Mouse (Mus musculus) right cerebral cortex, adult 18-20 months (tissue): Measurements from ENCODE around the gene Smyd3.

Experiments
- DNase-seq: peaks from one replicate; pipeline ENCODE4 v3.0.0; 2022; ENCODE audit warnings: mixed read lengths

Smyd3 gene

DNA sequence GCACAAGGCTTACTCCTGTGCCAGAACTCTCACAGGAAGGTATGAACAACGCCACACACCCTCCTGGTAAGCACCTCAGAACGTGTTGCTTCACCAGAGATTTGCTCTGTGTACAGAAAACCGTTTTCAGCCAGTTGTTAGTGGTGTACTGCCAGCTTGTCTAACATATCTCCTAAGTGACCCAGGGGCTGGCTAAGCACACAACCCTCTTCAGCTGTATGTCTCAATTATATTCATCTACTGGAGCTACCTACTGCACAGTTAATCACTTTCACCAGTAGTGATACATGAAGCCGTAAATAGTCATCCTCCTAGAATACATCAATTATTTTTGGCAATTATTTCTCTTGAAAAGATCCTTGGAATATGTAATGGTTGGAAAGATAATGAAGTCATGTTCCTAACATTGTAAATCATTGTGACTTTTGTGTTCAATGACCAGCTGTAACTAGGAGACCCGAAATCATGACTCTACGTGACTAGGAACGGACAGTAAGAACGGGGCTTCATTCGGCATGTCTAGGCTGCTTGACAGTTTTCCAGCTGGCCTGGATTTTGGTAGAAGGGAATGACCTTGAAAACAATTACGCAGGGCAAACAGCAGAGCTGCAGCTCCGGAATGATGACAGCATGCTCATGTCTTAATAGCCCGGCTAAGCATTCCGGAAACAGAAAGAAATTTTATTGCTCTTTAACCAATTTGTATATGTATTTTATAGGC, 236.3 kb downstream of the Smyd3 start:
- no peak for DNase-seq

DNA sequence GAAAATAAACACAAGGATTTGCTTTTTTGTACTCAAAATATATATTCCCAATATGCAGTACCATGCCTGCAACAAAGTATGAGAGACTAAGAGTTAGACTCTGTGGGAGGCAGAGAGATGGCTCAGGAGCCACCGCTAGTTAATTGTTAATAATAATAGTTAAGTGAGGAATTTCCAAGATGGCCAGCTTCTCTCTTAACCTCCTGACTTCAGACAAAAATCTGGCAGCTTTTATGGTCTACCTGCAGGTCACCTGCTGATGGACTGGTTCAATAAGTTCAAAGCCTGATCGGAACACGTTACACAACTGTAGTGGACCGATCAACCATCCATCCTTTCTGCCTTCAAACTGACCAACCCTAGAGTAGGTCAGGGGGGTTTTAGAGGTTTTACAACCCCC, 238.7 kb downstream of the Smyd3 start:
- no peak for DNase-seq

DNA sequence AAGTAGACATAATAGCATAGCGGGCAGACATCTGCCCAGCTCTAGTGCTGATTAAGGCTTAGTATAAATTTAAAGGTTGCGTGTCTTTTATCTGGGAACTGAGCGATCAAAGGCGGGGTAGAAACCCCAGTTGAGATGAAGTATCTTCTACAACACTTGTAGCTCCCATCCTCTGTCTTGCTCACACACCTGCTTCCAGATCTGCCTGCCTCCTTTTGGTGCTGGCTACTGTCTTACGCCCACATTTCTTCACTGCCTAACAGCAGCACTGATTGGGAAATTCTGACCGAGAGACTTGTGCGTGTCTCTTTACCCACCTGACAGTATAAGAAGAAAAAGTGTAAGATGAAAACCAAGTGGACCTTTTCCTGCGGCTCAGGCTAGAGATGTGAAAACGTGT, 240.5 kb downstream of the Smyd3 start:
- DNase-seq, result no peak

DNA sequence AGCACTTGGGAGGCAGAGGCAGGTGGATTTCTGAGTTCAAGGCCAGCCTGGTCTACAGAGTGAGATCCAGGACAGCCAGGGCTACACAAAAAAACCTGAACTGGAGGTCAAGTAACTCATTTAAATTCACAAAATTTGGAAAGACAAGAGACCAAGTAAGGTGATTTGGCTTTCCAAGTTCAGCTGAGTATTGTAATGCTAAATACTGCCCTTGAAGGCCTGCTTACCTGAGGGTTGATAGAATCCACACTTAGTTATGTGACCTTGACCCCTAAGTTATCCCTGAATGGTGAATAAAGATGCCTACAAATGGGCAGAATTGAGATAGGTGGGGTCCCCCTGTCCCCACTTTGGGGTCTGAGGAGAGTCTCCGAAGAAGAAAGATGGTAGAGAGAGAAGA, 241.0 kb downstream of the Smyd3 start:
- no peak for DNase-seq

DNA sequence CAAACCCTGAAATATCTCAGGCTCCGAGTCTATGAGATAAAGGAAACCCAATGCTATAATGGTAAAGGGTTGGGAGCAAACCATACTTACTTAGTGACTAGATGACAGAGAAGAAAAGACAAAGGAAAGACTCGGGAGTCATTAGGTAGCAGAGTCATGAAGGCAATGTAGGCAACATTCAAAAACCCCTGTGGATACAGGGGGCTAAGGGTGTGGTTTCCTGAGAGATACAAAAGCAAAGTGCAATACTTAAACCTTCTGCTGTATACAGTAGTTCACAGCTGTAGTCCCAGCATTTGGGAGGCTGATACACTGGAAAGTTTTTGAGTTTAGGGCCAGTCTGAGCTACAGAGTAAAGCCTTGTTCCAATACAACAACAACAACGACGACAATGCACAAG, 244.9 kb downstream of the Smyd3 start:
- no peak for DNase-seq

DNA sequence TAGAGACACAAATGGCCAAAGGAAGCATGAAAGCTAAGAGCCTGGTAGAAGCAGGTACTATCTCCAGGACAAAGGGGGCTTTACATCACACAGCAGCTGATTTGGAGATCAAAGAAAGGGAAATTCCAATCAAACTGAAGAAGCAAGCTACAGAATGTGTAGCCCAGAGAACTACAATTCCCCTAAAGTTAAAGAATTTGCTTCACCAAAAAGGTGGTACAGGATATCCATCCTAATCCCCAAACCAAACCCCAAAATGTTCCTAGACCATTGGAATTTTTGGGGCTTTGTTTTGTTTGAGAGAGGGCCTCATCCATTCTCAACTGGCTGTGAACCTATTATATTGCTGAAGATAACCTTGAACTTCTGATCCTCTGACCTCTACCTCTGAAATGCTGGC, 245.5 kb downstream of the Smyd3 start:
- DNase-seq, result no peak

DNA sequence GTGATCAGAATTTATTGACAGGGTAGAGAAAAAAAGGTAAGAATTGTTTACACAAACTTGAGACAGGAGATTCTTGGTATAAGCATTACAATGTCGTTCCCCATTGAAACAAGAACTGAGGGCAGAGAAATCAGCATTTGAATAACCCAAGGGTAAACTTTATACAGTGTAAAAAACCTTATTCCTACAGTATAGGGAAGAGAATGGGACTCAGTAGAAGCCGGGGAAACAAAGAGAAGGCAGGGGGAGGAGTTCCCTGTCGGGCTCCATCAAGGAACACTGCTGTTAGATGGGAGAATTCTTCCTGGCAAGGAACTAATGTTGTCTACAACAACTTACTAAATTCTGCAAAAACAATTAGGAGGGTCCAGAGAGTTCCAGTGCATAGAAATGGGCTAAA, 250.9 kb downstream of the Smyd3 start:
- DNase-seq, result no peak

DNA sequence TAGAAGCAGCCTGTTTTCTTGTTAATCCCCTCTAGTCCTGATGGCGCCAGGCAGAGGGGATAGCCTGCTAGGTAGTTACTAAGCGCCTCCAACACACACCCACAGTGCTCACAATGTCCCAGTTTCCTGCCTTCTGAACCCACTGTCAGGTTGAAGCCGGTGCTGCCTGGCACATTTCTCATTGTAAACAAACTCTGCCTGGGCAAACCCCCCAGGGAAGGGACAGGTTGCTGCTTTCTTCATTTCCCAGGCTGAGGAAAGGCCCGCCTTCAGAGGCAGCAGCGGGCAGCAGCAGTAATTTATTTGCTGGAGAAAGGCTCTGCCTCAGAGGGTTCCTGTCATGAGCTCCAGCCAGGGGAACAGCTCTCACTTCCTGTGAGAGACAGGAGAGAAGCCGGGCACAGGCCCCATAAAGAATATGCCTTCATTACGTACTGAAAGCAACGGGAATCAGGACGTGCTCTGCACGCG, 256.3 kb downstream of the Smyd3 start:
- peak; percentile 45 for DNase-seq

DNA sequence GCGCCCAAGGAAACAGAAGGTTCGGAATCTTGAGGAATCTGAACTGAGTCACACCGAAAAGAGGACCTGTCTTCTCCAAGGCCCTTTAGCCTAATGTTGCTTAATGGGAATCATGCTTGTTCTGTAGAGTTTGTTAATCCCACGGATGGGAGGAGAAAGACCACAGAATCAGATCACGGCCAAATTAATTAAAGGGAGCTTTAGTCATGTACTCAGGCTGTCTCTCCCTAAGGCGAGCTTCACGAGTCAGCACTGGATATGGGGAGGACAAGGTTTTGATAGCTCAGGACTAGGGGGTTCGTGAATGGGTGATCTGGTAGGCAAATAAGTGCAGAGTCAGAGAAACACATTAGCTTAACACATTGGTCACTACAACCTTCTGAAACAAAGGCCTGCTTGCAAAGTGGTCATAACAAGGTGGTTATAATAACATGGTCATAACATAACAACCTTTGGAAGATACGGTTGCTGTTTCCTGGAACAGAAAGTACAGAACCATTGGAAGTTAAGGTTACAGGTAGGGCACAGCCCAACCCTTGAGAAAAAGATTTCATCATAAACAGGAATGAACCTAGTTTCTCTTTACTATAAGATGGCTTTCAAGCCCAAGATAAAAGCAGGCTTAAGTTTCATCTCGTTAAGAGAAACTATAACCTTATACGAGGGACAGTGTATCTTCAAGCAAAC, 261.9 kb downstream of the Smyd3 start:
- no peak for DNase-seq

DNA sequence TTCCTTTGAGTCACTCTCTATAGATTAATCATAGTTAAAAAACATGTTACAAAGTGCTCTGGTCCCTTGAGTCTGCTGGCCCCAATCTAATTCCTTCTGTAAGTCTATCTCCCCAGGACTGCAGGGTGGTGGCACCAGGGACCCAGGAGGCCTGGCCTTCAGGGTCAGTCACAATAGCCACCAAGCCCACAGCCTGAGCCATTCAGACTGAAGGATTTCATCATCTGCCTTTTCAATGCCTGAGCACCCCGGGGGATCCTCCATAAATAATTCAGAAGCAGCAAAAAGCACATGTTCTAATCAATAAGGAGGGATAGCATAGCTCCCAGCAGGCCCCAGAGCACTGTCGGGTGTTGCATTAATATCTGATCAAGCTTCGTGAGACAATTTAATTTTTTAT, 263.3 kb downstream of the Smyd3 start:
- no peak for DNase-seq

DNA sequence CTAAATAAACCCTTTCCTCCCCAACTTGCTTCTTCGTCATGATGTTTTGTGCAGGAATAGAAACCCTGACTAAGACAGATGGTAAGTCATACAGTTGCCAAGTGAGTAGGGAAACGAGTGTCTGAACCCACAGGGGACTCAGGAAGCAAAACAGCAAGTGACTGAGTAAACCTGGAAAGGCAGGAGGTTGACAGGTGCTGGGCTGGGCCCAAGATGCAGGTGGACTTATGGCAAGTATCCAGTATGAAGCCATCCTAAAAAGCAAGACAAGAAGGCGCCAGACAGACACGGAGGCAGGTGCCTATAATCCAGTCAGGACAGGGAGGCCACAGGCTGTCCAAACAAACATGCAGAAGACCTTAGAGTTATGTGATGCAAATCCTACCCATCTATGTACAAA, 265.2 kb downstream of the Smyd3 start:
- DNase-seq, result no peak

DNA sequence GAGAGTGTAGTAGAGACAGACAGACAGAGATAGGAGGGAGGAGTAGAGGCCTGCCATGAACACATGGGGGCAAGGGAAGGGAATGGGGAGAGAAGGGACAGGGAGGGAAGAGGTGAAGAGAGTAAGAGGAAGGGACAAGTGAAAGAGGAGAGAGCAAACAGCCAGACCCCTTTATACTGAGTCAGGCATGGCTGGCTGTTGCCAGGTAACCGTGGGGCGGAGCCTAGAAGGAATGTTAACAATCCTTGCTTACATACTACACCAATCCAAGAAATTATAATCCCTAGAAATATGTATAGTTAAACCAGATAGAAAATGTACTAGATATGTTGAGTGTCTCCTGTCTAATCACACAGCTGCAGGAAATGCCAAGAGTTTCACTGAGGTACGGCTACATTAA, 267.5 kb downstream of the Smyd3 start:
- DNase-seq, result no peak

DNA sequence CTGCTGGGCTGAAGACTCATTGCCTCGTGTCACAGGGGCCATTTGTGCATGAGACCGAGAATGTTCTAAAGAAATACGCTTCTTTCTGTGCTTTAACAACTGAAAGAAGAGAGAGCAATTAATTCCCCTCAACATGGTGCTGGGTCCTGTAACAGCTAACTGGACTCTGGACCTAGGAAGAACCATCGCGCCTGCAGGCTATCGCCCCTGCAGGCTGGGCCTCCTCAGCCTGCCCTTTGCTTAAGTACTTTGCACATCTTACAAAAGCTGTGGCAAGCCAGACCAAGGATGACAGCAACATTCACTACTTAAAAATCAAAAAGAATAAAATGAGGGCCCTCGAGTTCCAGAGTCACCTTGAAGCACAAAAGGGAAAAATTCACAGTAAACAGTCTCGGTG, 274.3 kb downstream of the Smyd3 start:
- no peak for DNase-seq

DNA sequence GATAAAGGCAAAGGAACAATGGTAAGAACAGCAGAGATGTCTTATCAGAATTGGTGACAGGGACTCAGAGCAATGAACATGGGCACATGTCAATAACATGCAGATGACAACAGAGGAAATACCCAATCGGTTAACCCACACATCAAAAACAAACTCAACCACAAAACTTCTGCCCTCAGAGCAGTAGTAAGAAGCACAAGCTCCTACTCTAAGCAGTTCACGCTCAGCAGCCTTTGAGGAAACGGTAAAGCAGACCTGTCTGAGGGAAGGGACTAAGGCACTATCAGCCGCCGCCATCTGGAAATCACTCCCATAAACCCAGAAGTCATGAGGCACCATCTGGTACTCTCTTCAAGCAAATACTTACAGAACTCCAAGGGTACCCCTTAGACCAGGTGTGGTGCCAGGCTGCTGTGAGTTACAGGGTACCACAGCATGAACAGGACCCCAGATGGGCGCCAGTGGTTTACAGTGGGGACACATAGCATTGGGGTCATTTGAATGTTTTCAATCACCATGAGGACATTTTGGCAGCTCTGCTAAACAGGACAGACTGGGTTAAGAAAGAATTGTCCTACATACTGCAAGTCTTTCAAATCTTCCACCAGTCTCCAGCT, 277.1 kb downstream of the Smyd3 start:
- no peak for DNase-seq

DNA sequence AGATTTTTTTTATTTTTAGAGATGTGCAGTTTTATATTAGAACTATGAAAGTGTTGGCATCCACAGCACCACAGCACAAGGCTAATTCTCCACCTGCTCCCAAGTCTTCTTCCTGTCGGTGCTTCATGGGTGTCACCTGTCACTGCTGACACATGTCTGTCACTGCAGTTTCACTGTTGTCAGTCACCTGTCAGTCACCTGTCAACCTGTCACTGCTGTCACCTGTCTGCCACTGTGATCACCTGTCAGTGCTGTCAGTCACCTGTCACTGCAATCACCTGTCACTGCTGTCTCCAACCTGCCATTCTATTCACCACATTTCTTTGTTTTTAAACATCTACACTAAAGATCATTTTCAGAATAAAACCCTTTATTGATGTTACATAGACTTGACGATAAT, 279.2 kb downstream of the Smyd3 start:
- DNase-seq, result no peak

DNA sequence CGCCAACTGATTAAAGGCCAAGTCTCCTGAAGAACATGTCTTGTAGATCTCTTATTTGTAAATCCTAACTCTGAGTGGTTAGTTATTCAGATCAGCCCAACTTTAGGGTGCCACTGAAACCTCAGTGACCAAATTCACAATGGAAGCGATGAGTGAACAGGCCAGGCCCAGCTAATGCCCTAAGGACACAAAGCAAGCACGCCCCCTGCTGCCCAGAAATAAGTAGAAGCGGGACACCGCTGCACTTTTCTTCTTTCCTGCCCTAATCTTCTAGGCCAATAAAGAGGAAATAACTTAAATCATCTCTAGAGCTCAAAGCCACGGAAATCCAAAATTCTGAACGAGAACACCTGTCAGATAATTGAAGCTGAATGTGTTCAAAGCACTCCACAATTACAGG, 279.9 kb downstream of the Smyd3 start:
- no peak for DNase-seq

DNA sequence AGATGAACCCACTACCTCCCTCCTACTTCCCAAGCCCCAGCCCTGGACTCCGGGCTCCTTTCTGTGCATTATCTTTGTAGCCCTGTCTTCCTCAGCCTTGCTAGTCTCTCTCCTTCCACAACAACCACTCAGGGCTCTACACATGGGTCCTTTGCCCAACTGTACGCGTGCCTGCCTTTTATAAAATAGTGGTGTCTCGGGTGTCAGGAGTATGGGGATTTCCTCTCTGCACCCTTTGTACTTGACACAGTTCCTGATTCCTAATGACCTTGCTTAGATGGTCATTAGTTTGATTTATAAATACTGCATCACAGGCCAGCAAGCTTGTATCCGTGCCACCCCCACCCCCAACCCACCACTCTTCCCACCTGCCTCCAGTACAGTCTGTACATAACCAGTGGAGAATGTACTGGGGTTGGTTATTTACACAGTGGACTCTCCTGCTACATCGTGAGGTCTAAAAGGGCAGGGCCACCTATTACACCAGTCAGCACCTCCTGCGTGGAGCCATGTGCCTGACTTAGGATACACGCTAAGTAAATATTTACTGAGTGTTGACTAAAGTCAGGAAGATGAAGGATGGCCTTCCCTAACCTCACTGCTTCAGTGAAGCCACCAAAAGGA, 281.5 kb downstream of the Smyd3 start:
- no peak for DNase-seq

DNA sequence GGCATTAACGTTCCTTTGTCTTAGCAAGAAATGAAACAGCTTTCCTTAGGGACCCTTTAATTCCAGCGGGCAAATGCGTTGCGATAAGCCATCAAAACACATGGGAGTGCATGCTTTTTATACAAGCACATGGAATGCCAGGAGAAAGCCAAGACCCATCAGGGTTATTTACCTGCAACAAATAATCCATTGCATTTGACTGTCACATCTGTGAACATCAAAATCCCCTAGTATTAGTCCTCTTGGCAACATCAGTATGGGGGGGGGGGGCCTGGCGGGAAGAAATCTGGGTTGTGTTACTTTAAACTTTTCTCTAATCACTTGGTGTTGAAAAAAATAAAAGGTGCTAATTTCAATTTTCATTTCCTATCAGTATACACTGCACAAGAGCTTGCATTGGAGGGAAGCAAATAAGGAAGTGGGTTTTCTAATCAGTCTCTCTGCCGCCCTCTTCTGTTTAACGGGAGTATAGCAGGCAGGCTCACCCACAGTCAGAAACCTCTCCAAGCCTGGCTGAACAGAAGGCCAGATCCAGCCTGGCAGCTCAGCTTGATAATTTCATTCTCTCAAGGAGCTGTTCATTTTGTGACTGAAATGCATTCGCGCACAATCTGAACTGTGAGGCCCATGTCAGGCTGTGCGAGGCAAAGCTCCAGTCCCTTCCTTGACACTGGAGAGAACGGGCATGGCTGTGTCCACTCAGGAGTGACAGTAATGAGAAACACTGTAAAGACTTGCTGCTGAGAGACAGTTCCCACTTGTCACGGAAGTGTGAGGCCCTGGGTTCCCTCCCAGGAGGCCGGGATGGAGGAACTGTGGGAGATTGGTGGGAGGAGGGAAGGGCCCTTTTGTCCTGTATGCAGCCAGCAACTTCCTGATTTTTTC, 285.8 kb downstream of the Smyd3 start:
- DNase-seq, result peak; percentile 61

DNA sequence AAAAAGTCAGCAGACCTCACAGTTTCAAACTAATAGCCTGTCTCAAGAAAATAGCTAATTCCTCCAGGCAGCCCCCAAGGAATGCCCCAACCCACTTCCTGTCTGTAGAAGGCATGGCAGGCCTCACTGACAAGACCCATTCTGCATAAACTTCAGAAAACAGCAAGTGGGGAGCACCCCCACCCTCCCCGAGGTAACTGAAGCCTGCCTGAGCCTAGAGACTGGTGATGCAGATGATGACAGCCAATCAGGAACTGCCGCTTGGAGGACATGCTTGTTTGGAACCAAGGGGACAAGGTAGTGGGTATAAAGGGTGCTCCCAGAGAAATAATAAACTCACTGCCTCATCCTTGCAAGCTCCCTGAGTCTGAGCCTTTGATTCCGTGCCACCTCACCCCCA, 288.3 kb downstream of the Smyd3 start:
- no peak for DNase-seq

DNA sequence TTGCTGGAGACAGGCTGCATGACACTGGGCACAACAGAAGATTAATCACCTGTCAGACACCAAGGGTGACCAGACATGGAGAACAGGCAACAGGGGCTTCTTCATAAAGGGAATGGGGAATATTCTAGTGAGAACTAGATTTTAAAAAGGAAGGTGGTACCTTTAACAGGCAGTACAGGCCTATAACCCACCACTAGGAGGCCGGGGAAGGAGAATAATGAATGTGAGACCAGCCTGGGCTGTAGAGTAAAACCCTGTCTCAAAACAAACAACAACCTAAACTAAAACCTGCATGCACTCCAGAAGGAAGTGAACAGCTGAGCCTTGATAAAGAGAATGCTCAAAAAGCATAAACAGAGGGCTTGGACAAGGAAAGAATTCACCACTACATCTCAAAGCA, 297.6 kb downstream of the Smyd3 start:
- no peak for DNase-seq

DNA sequence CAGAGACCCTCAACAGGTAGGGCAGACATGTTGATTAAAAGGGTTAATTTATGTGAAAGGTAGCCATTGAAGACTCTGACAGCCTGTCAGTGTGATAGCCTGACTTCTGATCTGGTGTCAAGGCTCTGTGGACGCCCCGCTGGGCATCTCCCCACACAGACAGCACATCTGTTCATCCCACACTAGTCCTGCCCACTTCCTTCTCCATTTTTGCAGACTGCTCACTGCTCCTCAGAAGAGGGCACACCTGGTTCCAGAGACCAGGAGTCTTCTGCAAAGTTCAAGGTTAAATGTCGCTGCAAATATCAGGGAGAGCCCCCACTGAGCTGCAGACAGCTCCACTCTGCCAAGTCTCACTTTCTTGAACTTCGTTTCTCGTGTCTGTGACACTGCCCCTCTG, 299.8 kb downstream of the Smyd3 start:
- no peak for DNase-seq

DNA sequence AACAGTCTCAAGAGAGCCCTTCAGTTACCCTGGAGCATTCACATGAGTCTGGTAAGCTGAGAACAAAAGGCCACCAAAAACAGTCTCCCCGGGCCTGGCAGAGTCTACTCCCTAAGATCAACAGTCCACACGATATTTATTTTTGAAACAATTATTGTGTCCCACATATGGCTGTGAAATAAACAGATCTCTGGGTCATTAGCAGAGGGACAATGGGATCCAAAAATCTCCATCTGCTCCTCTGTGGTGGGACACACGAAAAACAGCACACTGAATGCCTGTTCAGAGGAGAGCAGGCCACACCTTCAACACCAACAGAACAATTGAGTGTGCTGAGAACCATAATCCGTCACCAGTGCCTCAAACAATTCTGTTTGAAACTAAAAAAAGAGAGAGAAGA, 300.8 kb downstream of the Smyd3 start:
- DNase-seq, result no peak

DNA sequence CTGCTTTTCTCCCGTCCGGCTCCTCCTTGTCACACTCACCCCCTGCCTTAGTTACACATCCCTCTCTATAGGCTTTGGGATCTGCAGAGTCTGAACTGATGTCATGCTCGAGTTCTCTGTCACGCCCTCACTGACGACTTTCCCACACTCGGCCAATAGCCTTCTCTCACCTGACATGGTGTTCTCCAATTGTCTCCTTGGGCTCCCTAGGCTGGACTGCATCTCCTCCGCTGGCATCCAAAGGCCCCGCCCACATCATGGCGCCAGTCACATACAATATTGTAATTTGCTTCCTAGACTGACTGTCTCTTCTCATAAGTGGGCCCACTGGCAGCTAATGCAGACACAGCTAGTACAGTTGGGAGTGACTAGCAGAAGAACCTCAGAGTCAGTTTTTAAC, 304.5 kb downstream of the Smyd3 start:
- DNase-seq, result no peak
